Mouse (Mus musculus) MEL (cell line): ENCODE measurements at regions not wholly inside any gene's neighbourhood (a gene's known extent, or its start where the extent isn't known, plus 50 kb on each side); places are given as distances from the start of the nearest gene placed in this dataset.

Experiments used
- DNase-seq: peaks from one replicate; pipeline ENCODE4 v3.0.0; 2011; ENCODE audit warnings: low read depth, low spot score
- H3K27ac ChIP-seq: 2 replicates; pipeline ENCODE4 v1.5.1; 2012; ENCODE audit warnings: low read depth, mild to moderate bottlenecking, control low read depth, low read length, moderate library complexity; ENCODE audit not compliant: control insufficient read depth
- H3K27me3 ChIP-seq, 2 experiments: fragments of 150-350 bp in 1 of 2; sonication (generic) in 1 of 2; 2 replicates each; pipeline ENCODE4 v1.6.1; 2012; ENCODE audit warnings: low read length in 2 of 2, mild to moderate bottlenecking in 2 of 2, improper control_type of control experiment in 1 of 2, moderate library complexity in 1 of 2; ENCODE audit not compliant: insufficient read depth in 2 of 2, control insufficient read depth in 1 of 2
- H3K36me3 ChIP-seq, 2 experiments: 2 replicates each; pipeline ENCODE4 v1.6.1; 2012 to 2014; ENCODE audit warnings: low read length in 2 of 2, improper control_type of control experiment in 1 of 2, inconsistent platforms in 1 of 2, mild to moderate bottlenecking in 1 of 2; ENCODE audit not compliant: insufficient read depth in 2 of 2, control insufficient read depth in 1 of 2
- H3K4me1 ChIP-seq, 2 experiments: fragments of 150-350 bp in 1 of 2; sonication (generic) in 1 of 2; 2 replicates each; pipeline ENCODE4 v1.6.1; 2012; ENCODE audit warnings: low read length in 2 of 2, improper control_type of control experiment in 1 of 2, mild to moderate bottlenecking in 1 of 2; ENCODE audit not compliant: insufficient read depth in 2 of 2, control insufficient read depth in 1 of 2
- H3K4me3 ChIP-seq, 2 experiments: fragments of 150-350 bp in 1 of 2; sonication (generic) in 1 of 2; 2 replicates each; pipeline ENCODE4 v1.5.1; 2012; ENCODE audit warnings: low read depth in 2 of 2, low read length in 2 of 2, mild to moderate bottlenecking in 2 of 2, moderate library complexity in 2 of 2, control low read depth in 1 of 2, improper control_type of control experiment in 1 of 2; ENCODE audit not compliant: control insufficient read depth in 1 of 2, insufficient read depth in 1 of 2
- H3K79me2 ChIP-seq: 2 replicates; pipeline ENCODE4 v1.6.1; 2012; ENCODE audit warnings: mild to moderate bottlenecking, low read length, moderate library complexity; ENCODE audit not compliant: control insufficient read depth, poor library complexity, insufficient read depth
- H3K9ac ChIP-seq: 2 replicates; pipeline ENCODE4 v1.6.1; 2012; ENCODE audit warnings: low read depth, mild to moderate bottlenecking, control low read depth, low read length, moderate library complexity; ENCODE audit not compliant: control insufficient read depth, poor library complexity, severe bottlenecking
- H3K9me3 ChIP-seq: fragments of 150-350 bp; sonication (generic); replicated peaks from 2 replicates; pipeline ENCODE4 v1.6.1; 2012; ENCODE audit warnings: mild to moderate bottlenecking, low read length, improper control_type of control experiment, moderate library complexity; ENCODE audit not compliant: insufficient read depth
- BHLHE40 ChIP-seq: IDR thresholded peaks from 2 replicates; pipeline ENCODE4 v1.6.1; 2012; ENCODE audit warnings: low read depth, mild to moderate bottlenecking, inconsistent platforms, low read length, improper control_type of control experiment, borderline replicate concordance
- CHD1 ChIP-seq: IDR thresholded peaks from 2 replicates; pipeline ENCODE4 v1.6.1; 2012; ENCODE audit warnings: low read depth, mild to moderate bottlenecking, inconsistent platforms, low read length, improper control_type of control experiment
- EP300 ChIP-seq, 2 experiments: IDR thresholded peaks; 2 replicates each; pipeline ENCODE4 v1.6.1; 2011; ENCODE audit warnings: improper control_type of control experiment in 2 of 2, low read length in 2 of 2, low read depth in 1 of 2, mild to moderate bottlenecking in 1 of 2
- ETS1 ChIP-seq: IDR thresholded peaks from 2 replicates; pipeline ENCODE4 v1.6.1; 2012; ENCODE audit warnings: low read depth, mild to moderate bottlenecking, inconsistent platforms, low read length, improper control_type of control experiment, moderate library complexity
- GABPA ChIP-seq: IDR thresholded peaks from 2 replicates; pipeline ENCODE4 v1.6.1; 2012; ENCODE audit warnings: low read depth, mild to moderate bottlenecking, inconsistent platforms, low read length, improper control_type of control experiment, moderate library complexity
- GATA1 ChIP-seq: IDR thresholded peaks from 2 replicates; pipeline ENCODE4 v1.6.1; 2011; ENCODE audit warnings: low read depth, low read length, improper control_type of control experiment
- JUND ChIP-seq: IDR thresholded peaks from 2 replicates; pipeline ENCODE4 v1.6.1; 2011; ENCODE audit warnings: low read depth, mild to moderate bottlenecking, improper control_type of control experiment, low read length
- MAZ ChIP-seq: IDR thresholded peaks from 2 replicates; pipeline ENCODE4 v1.6.1; 2012; ENCODE audit warnings: low read depth, mild to moderate bottlenecking, inconsistent platforms, low read length, improper control_type of control experiment
- NELFE ChIP-seq: IDR thresholded peaks from 2 replicates; pipeline ENCODE4 v1.6.1; 2011; ENCODE audit warnings: low read depth, low read length, improper control_type of control experiment
- POLR2A ChIP-seq, 2 experiments: IDR thresholded peaks; 2 replicates each; pipeline ENCODE4 v1.6.1; 2011 to 2012; ENCODE audit warnings: low read length in 2 of 2, mild to moderate bottlenecking in 2 of 2, control low read depth in 1 of 2, improper control_type of control experiment in 1 of 2, low read depth in 1 of 2, moderate library complexity in 1 of 2; ENCODE audit not compliant: control insufficient read depth in 1 of 2, insufficient read depth in 1 of 2, poor library complexity in 1 of 2
- POLR2AphosphoS2 ChIP-seq: IDR thresholded peaks from 2 replicates; pipeline ENCODE4 v1.6.1; 2011; ENCODE audit warnings: low read length, improper control_type of control experiment
- SMC3 ChIP-seq: IDR thresholded peaks from 2 replicates; pipeline ENCODE4 v1.6.1; 2011; ENCODE audit warnings: low read depth, low read length, improper control_type of control experiment
- TAL1 ChIP-seq: IDR thresholded peaks from 2 replicates; pipeline ENCODE4 v1.6.1; 2012; ENCODE audit warnings: mild to moderate bottlenecking, inconsistent platforms, low read length, moderate library complexity, mixed read lengths
- UBTF ChIP-seq: IDR thresholded peaks from 2 replicates; pipeline ENCODE4 v1.6.1; 2012; ENCODE audit warnings: low read depth, mild to moderate bottlenecking, inconsistent platforms, low read length, improper control_type of control experiment, moderate library complexity, borderline replicate concordance; ENCODE audit not compliant: insufficient read depth
- USF2 ChIP-seq, 2 experiments: IDR thresholded peaks; 2 replicates each; pipeline ENCODE4 v1.6.1; 2011 to 2012; ENCODE audit warnings: improper control_type of control experiment in 2 of 2, low read length in 2 of 2, borderline replicate concordance in 1 of 2, inconsistent platforms in 1 of 2, low read depth in 1 of 2, mild to moderate bottlenecking in 1 of 2; ENCODE audit not compliant: insufficient read depth in 1 of 2
- ZKSCAN1 ChIP-seq: IDR thresholded peaks from 2 replicates; pipeline ENCODE4 v1.6.1; 2012; ENCODE audit warnings: low read depth, mild to moderate bottlenecking, inconsistent platforms, low read length, improper control_type of control experiment, moderate library complexity

GRCm38 (mm10) chr8:92129241-92130015 lies 228.0 kb upstream of the Irx5 start:
- no peaks in the 10 kb centered on the region for H3K4me1 ChIP-seq
- H3K9ac ChIP-seq = no peak overlapping the region
- H3K27me3 ChIP-seq = no peaks in the 10 kb centered on the region
- no peaks in the 10 kb centered on the region for H3K36me3 ChIP-seq
- DNase-seq = no peak
- no peak for TF ChIP-seq BHLHE40
- no peak for TF ChIP-seq GABPA
- TF ChIP-seq POLR2AphosphoS2 = no peak
- no peak for TF ChIP-seq NELFE
- no peak for TF ChIP-seq SMC3
- TF ChIP-seq EP300 (IDR thresholded peaks at IDR 0.05; ENCODE audit: low read depth in 1 of 2, low read length in 2 of 2) = no peak
- TF ChIP-seq MAZ = no peak
- TF ChIP-seq TAL1 = no peak
- no peak for TF ChIP-seq JUND
- TF ChIP-seq USF2 (IDR thresholded peaks at IDR 0.05; ENCODE audit: borderline replicate concordance in 1 of 2, insufficient read depth in 1 of 2, low read depth in 1 of 2, low read length in 2 of 2) = no peak
- TF ChIP-seq ETS1 = no peak
- TF ChIP-seq GATA1 = no peak
- no peak for TF ChIP-seq ZKSCAN1
- no peak for TF ChIP-seq CHD1
- no peaks in the 10 kb centered on the region for H3K9me3 ChIP-seq
- H3K79me2 ChIP-seq = no peaks in the 10 kb centered on the region
- H3K27ac ChIP-seq = no peak overlapping the region
- H3K4me3 ChIP-seq = no peak overlapping the region

DNA sequence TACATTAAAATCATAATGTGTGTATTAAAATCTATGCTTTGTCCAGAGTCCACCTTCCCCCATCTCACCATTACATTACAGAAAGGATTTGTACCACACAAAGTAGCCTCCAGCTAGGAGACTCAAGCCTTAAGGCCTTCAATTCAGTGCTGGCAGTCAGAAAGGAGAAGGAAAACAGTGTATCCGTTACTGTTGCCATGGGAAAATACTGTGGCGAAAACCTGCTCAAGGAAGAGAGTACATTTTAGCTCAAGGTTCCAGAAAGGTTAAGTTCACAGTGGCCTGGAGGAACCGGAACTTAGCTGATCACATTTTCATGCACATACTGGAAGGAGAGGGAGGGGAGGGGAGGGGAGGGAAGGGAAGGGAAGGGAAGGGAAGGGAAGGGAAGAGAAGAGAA lies 231.8 kb upstream of the Irx5 start:
- no peak for TF ChIP-seq POLR2A (IDR thresholded peaks at IDR 0.05; ENCODE audit: control insufficient read depth in 1 of 2, insufficient read depth in 1 of 2, low read depth in 1 of 2, low read length in 2 of 2, poor library complexity in 1 of 2)
- TF ChIP-seq UBTF = no peak
- no peaks in the 10 kb centered on the region for H3K9me3 ChIP-seq
- no peak for DNase-seq

More for the DNA sequence above, 231.8 kb upstream of the Irx5 start:
- Histone ChIP-seq H3K4me1 (no peaks in the 10 kb centered on the region), H3K4me3 (no peak overlapping the region), H3K27me3 (no peaks in the 10 kb centered on the region), H3K79me2 (no peaks in the 10 kb centered on the region), H3K27ac (no peak overlapping the region), H3K9ac (no peak overlapping the region), H3K36me3 (no peaks in the 10 kb centered on the region)
